Mouse (Mus musculus) intestine, postnatal 0 days (tissue): Measurements from ENCODE around the gene Hsph1. TPM values are rescaled to one million over a fixed set of nuclear protein-coding genes. Genes with fewer than 3 reads are reported as not detected.

Experiments
- ATAC-seq: fragments of 200-750 bp; cut with Nextera tagmentation; 2 replicates; pipeline ENCODE4 v1.8.0; 2017; ENCODE audit warnings: mild to moderate bottlenecking, moderate TSS enrichment, moderate library complexity
- H3K27ac ChIP-seq: fragments of 300-500 bp; sonication (generic); 2 replicates; pipeline ENCODE4 v1.5.1; 2014; ENCODE audit warnings: mild to moderate bottlenecking, low read depth, low read length, moderate library complexity
- H3K27me3 ChIP-seq: fragments of 300-500 bp; sonication (generic); replicated peaks from 2 replicates; pipeline ENCODE4 v1.6.1; 2014; ENCODE audit warnings: low read length, mixed read lengths; ENCODE audit not compliant: control insufficient read depth, insufficient read depth
- H3K36me3 ChIP-seq: fragments of 300-500 bp; sonication (generic); 2 replicates; pipeline ENCODE4 v1.6.1; 2014; ENCODE audit warnings: mild to moderate bottlenecking, moderate library complexity; ENCODE audit not compliant: control insufficient read depth, insufficient read depth
- H3K4me1 ChIP-seq: fragments of 300-500 bp; sonication (generic); replicated peaks from 2 replicates; pipeline ENCODE4 v1.6.1; 2014; ENCODE audit warnings: antibody characterized with exemption, low read length, mixed read lengths; ENCODE audit not compliant: control insufficient read depth, insufficient read depth
- H3K4me2 ChIP-seq: fragments of 300-500 bp; sonication (generic); replicated peaks from 2 replicates; pipeline ENCODE4 v1.6.1; 2014; ENCODE audit warnings: low read depth, mild to moderate bottlenecking, moderate library complexity
- H3K4me3 ChIP-seq: fragments of 300-500 bp; sonication (generic); 2 replicates; pipeline ENCODE4 v1.5.1; 2014; ENCODE audit warnings: low read depth, low read length
- H3K9ac ChIP-seq: fragments of 300-500 bp; sonication (generic); 2 replicates; pipeline ENCODE4 v1.6.1; 2014; ENCODE audit warnings: mild to moderate bottlenecking, low read depth, low read length
- H3K9me3 ChIP-seq: fragments of 300-500 bp; sonication (generic); 2 replicates; pipeline ENCODE4 v1.6.1; 2016; ENCODE audit warnings: mixed run types; ENCODE audit not compliant: control insufficient read depth
- CTCF ChIP-seq: sonication (generic); IDR thresholded peaks from 2 replicates; pipeline ENCODE4 v1.5.1; 2016; ENCODE audit warnings: low read depth, mild to moderate bottlenecking, control low read depth, antibody characterized with exemption, moderate library complexity
- WGBS: fragments of 180-500 bp; shearing (Covaris S2); extraction: QIAGEN DNeasy Blood & Tissue Kit; methylation state at CpG from one replicate; pipeline ENCODE4 v1.1.7; 2014; 5-methylcytosine and 5-hydroxymethylcytosine counted together
- polyA plus RNA-seq: library from polyadenylated mRNA; unstranded; fragments of >200 nt; fragmentation: Nextera tagmentation; extraction: Ambion mirVana; gene quantifications from 2 replicates; pipeline ENCODE4 v1.2.1, GENCODE M21; 2015

Hsph1 gene
- polyA plus RNA-seq, 1 experiment from 2014 or later = 9.0 TPM

GRCm38 (mm10) chr5:149601996-149602395 lies 34.2 kb downstream of the Hsph1 start:
- H3K9ac ChIP-seq = no peak overlapping the region
- no peaks in the 10 kb centered on the region for H3K36me3 ChIP-seq
- no peaks in the 10 kb centered on the region for H3K4me1 ChIP-seq
- H3K4me3 ChIP-seq = no peak overlapping the region
- TF ChIP-seq CTCF = no peak
- ATAC-seq = no peak
- H3K27me3 ChIP-seq = no peaks in the 10 kb centered on the region
- no peak overlapping the region for H3K4me2 ChIP-seq
- no peaks in the 10 kb centered on the region for H3K9me3 ChIP-seq
- H3K27ac ChIP-seq = no peak overlapping the region
- WGBS = 95% methylated on average over 3 of the region's 3 CpGs

GRCm38 (mm10) chr5:149597351-149597750 lies 38.8 kb downstream of the Hsph1 start:
- no peak overlapping the region for H3K27ac ChIP-seq

GRCm38 (mm10) chr5:149594215-149594614 lies 42.0 kb downstream of the Hsph1 start:
- no peak overlapping the region for H3K27ac ChIP-seq
- H3K27me3 ChIP-seq = no peaks in the 10 kb centered on the region
- peaks cover 3% of the 10 kb centered on the region; the same call in 1 of the 2 replicates for H3K9me3 ChIP-seq
- H3K4me3 ChIP-seq = no peak overlapping the region
- H3K4me1 ChIP-seq = no peaks in the 10 kb centered on the region
- no peak overlapping the region for H3K4me2 ChIP-seq
- ATAC-seq = no peak
- 85% methylated on average over 3 of the region's 3 CpGs for WGBS
- H3K9ac ChIP-seq = no peak overlapping the region
- no peak for TF ChIP-seq CTCF
- H3K36me3 ChIP-seq = no peaks in the 10 kb centered on the region

More at GRCm38 (mm10) chr5:149597351-149597750, 38.8 kb downstream of the Hsph1 start:
- H3K4me2 ChIP-seq = no peak overlapping the region
- no peak for ATAC-seq
- no peaks in the 10 kb centered on the region for H3K36me3 ChIP-seq
- H3K27me3 ChIP-seq = no peaks in the 10 kb centered on the region
- 50% methylated on average over 18 of the region's 18 CpGs for WGBS
- H3K4me1 ChIP-seq = no peaks in the 10 kb centered on the region
- no peak for TF ChIP-seq CTCF
- no peak overlapping the region for H3K9ac ChIP-seq
- no peaks in the 10 kb centered on the region for H3K9me3 ChIP-seq
- H3K4me3 ChIP-seq = no peak overlapping the region

GRCm38 (mm10) chr5:149589932-149590331 lies 46.2 kb downstream of the Hsph1 start:
- H3K27ac ChIP-seq = no peak overlapping the region
- no peak overlapping the region for H3K4me3 ChIP-seq
- H3K27me3 ChIP-seq = no peaks in the 10 kb centered on the region
- 48% methylated on average over 3 of the region's 3 CpGs for WGBS
- no peak overlapping the region for H3K9ac ChIP-seq
- no peaks in the 10 kb centered on the region for H3K4me1 ChIP-seq
- no peaks in the 10 kb centered on the region for H3K36me3 ChIP-seq
- TF ChIP-seq CTCF = no peak
- H3K4me2 ChIP-seq = no peak overlapping the region
- no peak for ATAC-seq
- peaks cover 3% of the 10 kb centered on the region; the same call in 1 of the 2 replicates for H3K9me3 ChIP-seq

GRCm38 (mm10) chr5:149588814-149589534 lies 47.2 kb downstream of the Hsph1 start:
- H3K4me3 ChIP-seq = no peak overlapping the region
- TF ChIP-seq CTCF = no peak
- no peak overlapping the region for H3K9ac ChIP-seq
- H3K36me3 ChIP-seq = no peaks in the 10 kb centered on the region
- H3K9me3 ChIP-seq = peaks cover 3% of the 10 kb centered on the region; the same call in 1 of the 2 replicates
- H3K4me1 ChIP-seq = 0 out of 2 replicates have a peak, but pooled peaks cover 4% of the 10 kb centered on the region
- H3K27me3 ChIP-seq = no peaks in the 10 kb centered on the region
- no peak for ATAC-seq
- WGBS = 47% methylated on average over 7 of the region's 7 CpGs
- no peak overlapping the region for H3K4me2 ChIP-seq
- no peak overlapping the region for H3K27ac ChIP-seq

- ATAC-seq = no peak
- Histone ChIP-seq H3K4me3 (no peak overlapping the region), H3K4me2 (no peak overlapping the region)
Observed at GRCm38 (mm10) chr5:149587327-149587895, 48.8 kb downstream of the Hsph1 start.

More at GRCm38 (mm10) chr5:149587327-149587895, 48.8 kb downstream of the Hsph1 start:
- WGBS = 80% methylated on average over 11 of the region's 11 CpGs
- Histone ChIP-seq H3K36me3 (no peaks in the 10 kb centered on the region), H3K9me3 (peaks cover 3% of the 10 kb centered on the region; the same call in 1 of the 2 replicates), H3K9ac (no peak overlapping the region), H3K27ac (no peak overlapping the region), H3K4me1 (0 out of 2 replicates have a peak, but pooled peaks cover 4% of the 10 kb centered on the region), H3K27me3 (no peaks in the 10 kb centered on the region)
- TF ChIP-seq CTCF = no peak
